ENCODE assay signal across 8 mouse cellular contexts in genomic region chr7:19458072-19458486, GRCm38 (mm10). TPM values are rescaled to one million over a fixed set of nuclear protein-coding genes. Genes with fewer than 3 reads are reported as not detected.
DNase-seq lines count a peak whose midpoint lies in the region; ATAC-seq lines count a peak whose summit lies in the region.

No protein-coding gene starts in this region.

- H3K4me2 ChIP-seq in heart, embryonic 13.5 days = peak overlapping the region; percentile 88

- DNase-seq in CD4-positive helper T cell, adult 2 months (ENCODE audit: low read depth, low spot score) = peak; percentile 75
- DNase-seq in R1 (ENCODE audit: low read depth, low spot score) = peak; percentile 73
- DNase-seq in embryo, embryonic 9.5 days (ENCODE audit: extremely low spot score) = peak; percentile 86
- peak; percentile 60 to 82 for DNase-seq in kidney, postnatal 25 days
- peak; percentile 84 to 85 for DNase-seq in lung, postnatal 4 days
- peak; percentile 88 for DNase-seq in retina, postnatal 1 day
- peak; percentile 64 to 80 for DNase-seq in urinary bladder, postnatal 4 days (ENCODE audit: low spot score in 2 of 2)

- peak overlapping the region; percentile 83 for H3K4me3 ChIP-seq in heart, embryonic 13.5 days

- H3K9me3 ChIP-seq in heart, embryonic 13.5 days = no peaks in the 10 kb centered on the region

- H3K27me3 ChIP-seq in heart, embryonic 13.5 days (replicated peaks) = no peaks in the 10 kb centered on the region

- H3K9ac ChIP-seq in heart, embryonic 13.5 days = peak overlapping the region; percentile 98

- peaks cover 19% of the 10 kb centered on the region for H3K36me3 ChIP-seq in heart, embryonic 13.5 days

- H3K4me1 ChIP-seq in heart, embryonic 13.5 days = peaks cover 36% of the 10 kb centered on the region

- under 1% methylated on average over 28 of the region's 31 CpGs for WGBS in heart, embryonic 13.5 days

- H3K27ac ChIP-seq in heart, embryonic 13.5 days (replicated peaks) = peak overlapping the region; percentile 89

- peak; percentile 51 for ATAC-seq in heart, embryonic 13.5 days (ENCODE audit: extremely low read depth, insufficient number of reproducible peaks, low FRiP score, low TSS enrichment)

RNA-seq across cellular contexts. Expression of gene Mark4, which starts 0.5 kb away (rescaled TPM):
- polyA plus RNA-seq in heart, embryonic 13.5 days (2015; fragmentation: Nextera tagmentation; extraction: Ambion mirVana) = 6.5 and 7.5 TPM in 2 replicates

RNA-seq across cellular contexts. Expression of gene Exoc3l2, which starts 5.1 kb away (rescaled TPM):
- 1.1 and 1.2 TPM in 2 replicates for polyA plus RNA-seq in heart, embryonic 13.5 days (2015; fragmentation: Nextera tagmentation; extraction: Ambion mirVana)

RNA-seq across cellular contexts. Expression of gene Bloc1s3, which starts 50.1 kb away (rescaled TPM):
- 1.5 TPM in 2 replicates for polyA plus RNA-seq in heart, embryonic 13.5 days (2015; fragmentation: Nextera tagmentation; extraction: Ambion mirVana)

RNA-seq across cellular contexts. Expression of gene Trappc6a, which starts 50.1 kb away (rescaled TPM):
- polyA plus RNA-seq in heart, embryonic 13.5 days (2015; fragmentation: Nextera tagmentation; extraction: Ambion mirVana) = 71.4 and 77.4 TPM in 2 replicates

RNA-seq across cellular contexts. Expression of gene Ckm, which starts 53.5 kb away (rescaled TPM):
- polyA plus RNA-seq in heart, embryonic 13.5 days (2015; fragmentation: Nextera tagmentation; extraction: Ambion mirVana) = 284 and 345 TPM in 2 replicates

Comparison
In these comparisons a context has a peak if more than half of its experiments do, and no peak if none do; other contexts are left out.
1. Peak in every context shown above with its lines: DNase-seq, ATAC-seq, H3K4me3 ChIP-seq and H3K27ac ChIP-seq.